Mouse (Mus musculus) CD4-positive, CD25-positive, alpha-beta regulatory T cell, adult 4 months (primary cell): Measurements from ENCODE around the gene 5730522E02Rik. TPM values are rescaled to one million over a fixed set of nuclear protein-coding genes. Genes with fewer than 3 reads are reported as not detected.

Experiments
- ATAC-seq: one replicate; pipeline ENCODE4 v1.8.0; 2017
- polyA plus RNA-seq, 2 experiments: library from polyadenylated mRNA; unstranded; fragments of 100-300 nt; shearing (Covaris generic); gene quantifications; one replicate each; pipeline ENCODE4 v1.2.1; 2017

Gene 5730522E02Rik
- polyA plus RNA-seq, 2 experiments from 2014 or later, result not detected

DNA sequence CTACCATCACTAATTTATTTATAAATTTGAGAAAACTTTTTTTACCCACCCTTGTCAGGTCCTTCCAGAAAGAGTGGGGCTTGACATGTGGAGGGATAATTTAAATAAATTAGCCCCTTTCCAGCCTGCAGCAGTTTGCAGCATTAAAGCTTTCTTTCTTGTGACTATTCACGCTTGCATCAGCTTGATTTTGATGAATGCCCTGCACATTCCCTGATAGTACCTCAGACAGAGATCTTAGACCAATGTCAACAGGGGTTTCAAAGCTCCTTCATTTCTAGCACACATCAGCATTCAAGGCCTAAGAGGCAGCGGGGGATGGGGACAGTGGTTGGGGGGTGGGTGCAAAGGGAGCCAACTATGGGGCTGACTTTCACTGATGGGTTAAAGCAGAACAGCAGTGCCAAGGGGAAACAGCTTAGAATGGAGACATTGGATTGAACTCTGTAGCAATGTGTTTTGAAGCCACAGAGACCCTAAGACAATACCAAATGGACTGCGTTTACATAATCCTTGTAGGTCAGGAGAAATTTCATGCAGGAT is 545.9 kb downstream of the 5730522E02Rik start:
- no peak for ATAC-seq

DNA sequence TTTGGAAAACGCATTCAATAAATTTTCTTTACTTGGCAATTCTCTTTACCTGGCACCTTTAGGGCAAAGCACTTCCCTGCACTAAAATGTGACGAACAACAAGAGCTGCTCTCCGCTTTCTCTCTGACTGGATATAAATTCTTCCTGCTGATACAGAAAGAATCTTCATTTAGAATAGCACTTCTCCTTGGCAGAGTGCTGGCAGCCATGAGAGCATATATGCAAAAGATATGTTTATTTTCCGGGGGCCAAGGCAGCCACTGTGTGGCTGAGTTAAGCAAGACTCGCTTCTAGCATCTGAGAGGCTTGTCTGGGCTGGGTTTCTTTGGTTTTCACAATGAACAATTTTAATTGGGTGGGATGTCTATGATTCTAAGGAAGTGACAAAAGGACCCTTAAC is 564.3 kb downstream of the 5730522E02Rik start:
- ATAC-seq, result no peak

DNA sequence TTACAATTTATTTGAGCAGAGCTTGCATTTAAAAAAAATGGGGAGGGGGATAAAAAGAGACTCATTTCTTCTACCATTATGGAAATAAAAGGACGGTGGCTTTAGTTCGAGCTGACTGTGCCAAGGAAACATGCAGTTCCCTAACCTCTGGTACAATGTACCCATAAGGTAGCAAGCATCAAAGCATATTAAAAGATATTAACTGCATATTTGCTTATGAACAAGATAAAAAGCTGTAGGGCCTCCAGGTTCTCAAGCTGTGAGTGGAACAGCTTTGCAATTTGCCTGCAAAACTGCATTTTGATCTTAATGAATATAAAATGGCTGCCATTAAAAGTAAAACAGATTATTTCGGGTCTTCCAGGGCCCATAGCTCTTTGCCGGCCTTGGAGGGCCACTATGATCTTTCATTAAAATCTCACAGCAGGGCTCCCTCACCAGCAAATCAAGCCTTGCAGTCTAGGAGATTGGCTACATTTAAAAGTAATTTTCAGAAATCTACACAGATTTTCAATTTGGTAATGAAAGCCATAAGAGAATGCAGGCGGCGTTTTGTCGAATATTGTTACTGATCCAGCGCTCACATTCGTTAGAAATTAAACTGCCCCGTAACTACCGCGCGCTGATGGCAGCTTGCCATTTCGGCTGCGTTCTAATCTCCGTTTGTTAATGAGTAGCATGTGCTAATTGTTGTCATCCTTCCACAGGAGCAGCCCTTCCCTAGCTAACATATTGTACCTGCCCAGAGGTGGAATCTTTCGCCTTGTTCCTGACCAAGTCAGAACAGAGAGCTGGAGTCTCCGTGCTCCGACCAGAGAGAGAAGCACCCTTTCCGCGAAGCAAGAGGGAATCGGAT is 565.6 kb downstream of the 5730522E02Rik start:
- ATAC-seq, result no peak

DNA sequence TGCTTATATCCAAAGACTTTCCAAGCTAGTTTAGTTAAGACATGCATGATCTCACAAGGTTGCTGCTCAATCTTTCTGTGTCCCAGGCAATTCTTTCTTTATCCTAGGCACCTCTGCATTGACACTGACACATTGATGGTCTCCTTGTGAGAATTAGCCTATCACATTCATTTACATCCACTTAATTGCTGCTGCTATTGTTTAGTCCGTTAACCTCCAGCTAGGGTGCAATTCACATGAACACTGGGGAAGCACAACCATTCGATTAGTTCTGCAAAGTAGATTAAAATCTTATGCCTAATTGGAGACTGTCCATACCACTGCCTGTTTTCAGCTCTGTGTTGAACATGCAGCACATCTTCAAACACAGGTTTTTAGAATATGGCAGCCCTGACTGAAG is 603.7 kb downstream of the 5730522E02Rik start:
- no peak for ATAC-seq

DNA sequence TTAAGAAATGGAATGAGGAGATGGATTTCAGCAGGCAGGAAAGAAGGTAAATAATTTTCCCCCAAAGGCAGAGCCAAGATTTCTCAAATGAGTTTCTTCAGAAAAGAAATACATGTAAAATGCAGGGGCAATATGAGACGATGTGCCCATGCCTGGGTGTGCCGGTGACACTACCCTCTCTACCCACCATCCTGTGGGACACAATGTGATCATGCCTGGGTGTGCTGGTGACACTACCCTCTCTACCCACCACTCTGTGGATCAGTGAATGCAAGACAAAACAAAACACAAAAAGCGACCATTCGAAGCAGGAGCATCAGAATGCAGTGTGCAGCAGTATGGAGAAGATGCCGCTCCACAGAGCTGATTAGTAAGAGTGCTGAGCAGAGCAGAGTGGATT is 610.5 kb downstream of the 5730522E02Rik start:
- no peak for ATAC-seq

DNA sequence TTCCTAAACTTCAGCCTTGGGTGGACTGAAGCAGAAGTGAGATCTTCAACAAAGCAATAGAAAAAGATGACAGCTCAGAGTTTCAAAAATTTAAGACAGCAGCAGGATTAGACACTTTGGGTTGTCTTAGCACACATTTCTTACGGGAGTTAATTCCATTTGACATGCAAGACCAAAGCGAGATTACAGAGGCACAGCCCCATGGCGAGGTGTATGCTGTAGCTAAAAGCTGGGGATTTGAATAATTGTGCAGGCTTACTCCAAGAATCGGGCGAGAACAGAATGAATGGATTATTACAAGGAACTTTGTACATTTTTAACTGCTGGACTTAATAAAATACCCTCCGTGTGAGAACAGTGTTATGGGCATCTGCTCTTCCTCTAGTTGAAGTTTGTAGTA is 615.3 kb downstream of the 5730522E02Rik start:
- ATAC-seq, result no peak

DNA sequence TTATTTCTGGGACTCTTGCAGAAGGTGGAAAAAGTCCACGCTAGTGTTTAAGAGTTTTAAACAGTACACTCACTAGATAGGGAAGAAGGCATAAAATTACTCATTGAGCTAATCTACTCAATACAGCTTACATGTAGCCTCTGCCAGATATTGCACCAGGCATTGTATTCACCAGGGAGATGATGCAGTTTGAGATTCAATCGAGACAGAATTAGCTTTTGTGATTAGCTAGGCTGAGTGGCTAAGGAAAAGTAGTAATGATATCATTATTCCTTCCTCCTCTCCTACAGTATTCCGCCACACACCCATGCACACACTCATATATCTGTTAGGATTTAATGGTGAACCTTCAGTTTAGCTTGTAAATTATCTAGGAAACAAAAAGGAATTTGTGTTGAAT is 615.8 kb downstream of the 5730522E02Rik start:
- ATAC-seq, result no peak

DNA sequence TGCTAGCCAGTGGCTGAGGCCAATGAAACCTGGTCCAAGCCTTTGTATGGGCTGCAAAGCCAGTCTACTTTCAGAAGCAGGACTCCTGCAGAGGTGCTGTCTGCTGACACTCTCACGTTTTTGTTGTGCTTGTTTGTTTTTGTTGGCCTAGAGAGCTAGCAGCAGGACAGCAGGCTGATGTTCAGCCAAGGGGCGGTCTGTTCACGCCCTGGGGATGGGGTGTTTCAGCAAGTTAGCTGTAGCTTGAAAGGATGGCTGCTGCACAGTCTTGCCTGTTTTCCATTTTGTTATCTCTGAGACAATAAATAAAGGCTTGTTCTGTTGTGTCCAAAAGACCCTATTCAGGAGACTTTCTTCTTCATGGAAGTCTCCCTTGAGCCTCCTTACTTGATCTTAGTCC is 618.3 kb downstream of the 5730522E02Rik start:
- no peak for ATAC-seq

DNA sequence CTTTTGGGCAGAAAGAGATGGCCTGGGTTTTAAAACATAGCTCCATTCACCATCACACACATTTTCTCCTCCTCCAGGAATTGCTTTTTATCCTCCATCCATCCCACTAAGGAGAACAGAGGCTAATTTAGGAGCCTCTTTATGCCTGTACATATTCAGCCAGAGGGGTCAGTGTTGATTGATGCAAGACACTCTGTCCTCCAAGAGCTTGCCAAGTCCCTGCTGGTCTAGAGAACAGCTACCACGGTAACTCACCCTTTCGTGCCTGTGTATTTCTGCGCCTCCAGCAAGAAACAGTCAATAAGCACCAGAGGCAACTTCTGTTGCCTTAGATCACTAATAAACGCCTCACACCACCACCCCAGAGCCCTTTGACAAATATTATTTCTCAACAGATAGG is 620.3 kb downstream of the 5730522E02Rik start:
- no peak for ATAC-seq

DNA sequence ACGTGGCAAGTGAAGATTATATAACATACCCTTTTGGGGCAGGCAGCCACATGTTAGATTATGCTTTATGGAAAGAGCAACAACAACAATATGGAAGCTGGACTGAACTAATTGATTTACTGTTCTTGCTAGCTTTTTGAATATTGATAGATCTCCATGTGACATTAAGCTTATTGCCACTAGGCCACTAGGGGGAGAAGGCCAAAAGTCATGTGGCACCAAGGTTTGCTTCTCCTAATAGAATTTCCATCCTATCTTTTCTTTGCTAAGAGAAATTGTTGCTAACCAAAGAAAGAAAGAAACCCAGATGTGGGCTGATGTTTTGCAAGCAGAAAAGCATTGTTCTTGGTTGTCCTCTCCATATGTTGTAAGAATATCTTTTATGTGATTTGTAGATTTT is 621.1 kb downstream of the 5730522E02Rik start:
- ATAC-seq, result no peak

DNA sequence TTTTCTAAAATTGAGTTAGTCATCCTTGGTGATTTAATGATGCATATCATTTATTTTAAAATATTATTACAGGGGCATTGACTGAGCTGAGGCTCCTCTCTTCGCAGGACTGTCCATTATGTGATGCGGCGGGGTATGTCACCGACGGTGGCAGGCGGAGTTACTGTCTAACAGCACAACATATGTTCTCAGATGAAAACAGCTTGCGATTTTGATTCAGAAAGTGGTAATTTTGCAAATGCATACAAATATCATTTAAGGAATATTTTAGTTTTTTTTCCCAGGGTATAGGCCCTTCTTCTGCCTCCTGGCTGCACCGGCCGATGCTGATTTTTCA is 636.5 kb downstream of the 5730522E02Rik start:
- ATAC-seq, result no peak

DNA sequence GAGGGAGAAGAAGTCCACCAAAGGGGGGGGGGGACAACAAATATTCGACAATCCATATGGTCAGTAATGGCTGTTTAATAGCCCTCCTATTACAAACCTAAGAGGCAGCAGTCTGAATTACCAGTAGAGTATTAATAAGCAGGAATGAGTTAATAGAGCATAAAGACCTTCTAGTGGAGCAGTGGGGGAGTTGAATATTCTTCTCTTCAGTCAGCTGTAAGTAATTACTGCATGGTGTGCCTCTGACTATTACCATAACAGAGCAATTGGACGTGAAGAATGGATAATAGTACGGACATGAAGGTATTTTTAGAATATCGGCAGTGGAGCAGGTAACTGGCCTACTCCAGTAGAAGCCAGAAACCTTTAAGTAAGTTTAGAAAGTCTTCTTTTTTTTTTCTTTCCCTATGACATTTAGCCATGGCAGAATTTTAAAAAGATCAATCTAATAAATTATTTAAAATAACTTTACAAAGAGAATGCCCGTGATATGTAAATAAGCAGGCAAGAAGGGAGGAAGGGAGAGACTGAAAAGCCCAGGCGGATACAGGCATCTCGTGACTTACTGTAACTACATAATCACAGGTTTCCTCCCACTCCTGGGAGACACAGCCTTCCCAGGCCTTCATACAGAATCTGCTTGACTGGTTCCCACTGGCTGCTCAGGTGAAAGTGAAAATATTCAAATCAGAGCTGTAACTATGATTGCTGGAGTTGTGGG is 637.0 kb downstream of the 5730522E02Rik start:
- no peak for ATAC-seq

DNA sequence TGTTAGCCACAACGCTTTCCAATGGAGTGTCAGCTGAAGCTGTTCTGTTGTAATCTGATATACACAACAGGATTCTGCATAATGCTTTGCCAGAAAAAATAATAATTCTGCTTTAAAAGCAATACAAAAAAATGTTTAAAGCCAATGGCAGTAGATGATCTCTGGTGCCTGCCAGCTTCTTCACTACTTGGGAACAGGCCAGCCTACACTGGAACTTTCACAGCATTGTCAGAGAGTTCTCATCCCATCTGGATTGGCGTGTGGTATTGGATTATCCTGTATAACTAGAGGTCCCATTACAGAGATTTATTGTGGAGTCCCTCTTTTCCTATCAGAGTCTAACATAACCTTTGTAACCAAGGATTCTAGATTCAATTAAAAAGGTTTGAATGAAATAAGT is 639.2 kb downstream of the 5730522E02Rik start:
- no peak for ATAC-seq

Other genes starting within 250 kb of the 5730522E02Rik start
- gene Fancl, start 175.4 kb upstream of the 5730522E02Rik start, polyA plus RNA-seq, result 10 to 100 TPM; 17.1 to 21.8 TPM